Mouse (Mus musculus): Measurements from ENCODE around the gene Wfikkn1.

DNA sequence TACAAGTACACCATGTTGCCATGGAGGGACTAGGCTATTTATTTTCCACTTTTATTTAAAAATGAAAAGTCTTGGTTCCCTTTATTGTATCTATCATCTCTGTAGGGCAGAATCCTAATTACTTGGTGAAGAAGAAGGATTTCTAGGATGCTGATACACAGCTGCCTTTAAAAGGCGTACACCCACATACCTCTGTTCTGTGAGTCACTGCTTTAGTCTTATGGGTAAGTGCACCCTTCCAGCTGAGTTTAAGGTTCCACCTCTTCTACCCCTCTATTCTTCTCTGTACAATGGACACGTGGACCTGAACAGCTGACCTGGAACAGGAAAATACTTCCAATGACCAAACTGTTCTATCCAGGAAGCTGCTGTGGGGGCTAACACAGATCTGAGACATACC lies 27.0 kb upstream of the Wfikkn1 start:
- TF ChIP-seq POLR2A (IDR thresholded peaks at IDR 0.05; ENCODE audit: extremely low read depth, insufficient read depth, low read length) (no peak), CTCF (IDR thresholded peaks at IDR 0.05; ENCODE audit: extremely low read depth, insufficient read depth, low read length) (no peak)

Data from cortical plate, adult 2 months (tissue).